In the genomic region with DNA sequence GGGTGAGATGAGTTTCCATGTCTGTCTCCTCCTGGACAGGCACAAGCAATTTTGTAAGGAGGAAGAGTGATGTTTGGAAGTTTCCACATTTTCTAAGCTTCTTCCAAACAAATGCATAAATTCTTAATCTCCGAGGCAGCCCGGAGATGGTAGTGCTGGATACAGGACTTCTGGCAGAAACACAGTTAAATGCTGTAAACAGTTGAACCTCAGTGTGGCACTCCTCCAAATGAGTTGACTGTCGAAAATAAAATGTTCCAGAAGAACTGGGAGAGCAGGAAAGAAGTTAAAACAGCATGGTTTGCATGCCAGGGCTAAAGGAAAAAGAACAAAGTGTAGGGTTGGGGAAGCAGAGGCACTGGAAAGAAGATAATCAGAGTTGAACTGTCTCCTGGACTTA, we compare ENCODE assay signal across 13 mouse cellular contexts. TPM values are rescaled to one million over a fixed set of nuclear protein-coding genes. Genes with fewer than 3 reads are reported as not detected.
DNase-seq lines count a peak whose midpoint lies in the region; ATAC-seq and TF ChIP-seq lines count a peak whose summit lies in the region.
"Had no signal": no experiment of that assay in that cellular context is flagged by ENCODE, and none has a peak within 500 bp of the region (broad histone marks: within the 10 kb centered on the region; RNA-seq: fewer than 3 reads in every experiment).

No protein-coding gene starts in this region.

- no peak overlapping the region for H3K4me2 ChIP-seq in intestine, embryonic 15.5 days (replicated peaks)
- no peak overlapping the region for H3K4me2 ChIP-seq in stomach, embryonic 15.5 days
- H3K4me2 ChIP-seq: liver, embryonic 13.5 days had no signal

- H3K36me3 ChIP-seq in intestine, embryonic 15.5 days = no peaks in the 10 kb centered on the region
- no peaks in the 10 kb centered on the region for H3K36me3 ChIP-seq in stomach, embryonic 15.5 days
- H3K36me3 ChIP-seq: G1E; liver, embryonic 13.5 days had no signal

- H3K4me3 ChIP-seq in intestine, embryonic 15.5 days (replicated peaks) = no peak overlapping the region
- no peak overlapping the region for H3K4me3 ChIP-seq in stomach, embryonic 15.5 days (replicated peaks)
- no peak overlapping the region for H3K4me3 ChIP-seq in cerebellum, adult 2 months (replicated peaks; ENCODE audit: insufficient read depth, low read depth, low read length)
- H3K4me3 ChIP-seq: liver, embryonic 13.5 days; neural tube, embryonic 13.5 days had no signal

- H3K9ac ChIP-seq in intestine, embryonic 15.5 days = no peak overlapping the region
- no peak overlapping the region for H3K9ac ChIP-seq in stomach, embryonic 15.5 days
- H3K9ac ChIP-seq: forebrain, postnatal 0 days; liver, embryonic 13.5 days; neural tube, embryonic 13.5 days had no signal

- H3K9me3 ChIP-seq in intestine, embryonic 15.5 days = no peaks in the 10 kb centered on the region
- H3K9me3 ChIP-seq in stomach, embryonic 15.5 days = no peaks in the 10 kb centered on the region
- H3K9me3 ChIP-seq: liver, embryonic 13.5 days; neural tube, embryonic 13.5 days had no signal

- DNase-seq in heart, adult 11 months = peak; percentile 74
- no peak for DNase-seq in heart, postnatal 4 days
- DNase-seq in kidney, postnatal 14 days = peak; percentile 60
- no peak for DNase-seq in kidney, adult 11 months
- no peak for DNase-seq in cerebellum, adult 2 months
- DNase-seq: adrenal gland, postnatal 25 days; forebrain, postnatal 0 days; liver, embryonic 13.5 days; thymus, postnatal 4 days had no signal

- no peak for TF ChIP-seq CTCF in cerebellum, adult 2 months (IDR thresholded peaks at IDR 0.05; ENCODE audit: borderline replicate concordance, insufficient read depth, low read depth, low read length)

- H3K27me3 ChIP-seq in intestine, embryonic 15.5 days (replicated peaks) = no peaks in the 10 kb centered on the region
- no peaks in the 10 kb centered on the region for H3K27me3 ChIP-seq in stomach, embryonic 15.5 days (replicated peaks)
- no peaks in the 10 kb centered on the region for H3K27me3 ChIP-seq in cerebellum, adult 2 months (ENCODE audit: control insufficient read depth, insufficient read depth, low read length)
- H3K27me3 ChIP-seq: neural tube, embryonic 13.5 days had no signal

- TF ChIP-seq POLR2A in cerebellum, adult 2 months (IDR thresholded peaks at IDR 0.05; ENCODE audit: borderline replicate concordance, insufficient read depth, low read length) = no peak

- ATAC-seq in intestine, embryonic 15.5 days = no peak
- no peak for ATAC-seq in stomach, embryonic 15.5 days (ENCODE audit: insufficient read depth, low FRiP score, low read depth)
- ATAC-seq: forebrain, postnatal 0 days had no signal

- H3K4me1 ChIP-seq in intestine, embryonic 15.5 days (replicated peaks) = peaks cover 22% of the 10 kb centered on the region
- H3K4me1 ChIP-seq in stomach, embryonic 15.5 days = peaks cover 5% of the 10 kb centered on the region; the same call in 1 of the 2 replicates
- H3K4me1 ChIP-seq in cerebellum, adult 2 months (ENCODE audit: control insufficient read depth, insufficient read depth, low read length) = no peaks in the 10 kb centered on the region
- H3K4me1 ChIP-seq: liver, embryonic 13.5 days had no signal

- WGBS in intestine, embryonic 15.5 days = 34% methylated on average over 3 of the region's 3 CpGs
- WGBS in stomach, embryonic 15.5 days = 34% methylated on average over 3 of the region's 3 CpGs
- 52% methylated on average over 3 of the region's 3 CpGs for WGBS in cerebellum, adult 2 months

- H3K27ac ChIP-seq in intestine, embryonic 15.5 days = 0 out of 2 replicates have a peak overlapping the region, but pooled peaks have one; percentile 2
- H3K27ac ChIP-seq in stomach, embryonic 15.5 days = peak overlapping the region; percentile 57; the same call in 1 of the 2 replicates
- H3K27ac ChIP-seq in cerebellum, adult 2 months (ENCODE audit: insufficient read depth, low read length) = no peak overlapping the region
- H3K27ac ChIP-seq: liver, embryonic 13.5 days; neural tube, embryonic 13.5 days had no signal

RNA-seq across cellular contexts. Expression of gene Zfp462, which starts 9.6 kb away (rescaled TPM):
- 10 to 100 TPM; 21.0 to 25.6 TPM for total RNA-seq in heart, postnatal 4 days (2021)
- polyA plus RNA-seq in intestine, embryonic 15.5 days (2015; fragmentation: Nextera tagmentation; extraction: Ambion mirVana) = 2.8 and 3.2 TPM in 2 replicates
- polyA plus RNA-seq in stomach, embryonic 15.5 days (2015; fragmentation: Nextera tagmentation; extraction: Ambion mirVana) = 3.1 and 4.2 TPM in 2 replicates
- 15.9 and 17.5 TPM in 2 replicates for polyA plus RNA-seq in cerebellum, adult 2 months (2012; rRNA removed)
- polyA plus RNA-seq: G1E had no signal

Comparison
In these comparisons a context has a peak if more than half of its experiments do, and no peak if none do; other contexts are left out.
1. DNase-seq: peak in heart, adult 11 months (single experiment) and kidney, postnatal 14 days (single experiment); none in heart, postnatal 4 days (single experiment), kidney, adult 11 months (single experiment) and cerebellum, adult 2 months (0 of 2).